Mouse (Mus musculus): ENCODE measurements around the gene Rpgr.

DNA sequence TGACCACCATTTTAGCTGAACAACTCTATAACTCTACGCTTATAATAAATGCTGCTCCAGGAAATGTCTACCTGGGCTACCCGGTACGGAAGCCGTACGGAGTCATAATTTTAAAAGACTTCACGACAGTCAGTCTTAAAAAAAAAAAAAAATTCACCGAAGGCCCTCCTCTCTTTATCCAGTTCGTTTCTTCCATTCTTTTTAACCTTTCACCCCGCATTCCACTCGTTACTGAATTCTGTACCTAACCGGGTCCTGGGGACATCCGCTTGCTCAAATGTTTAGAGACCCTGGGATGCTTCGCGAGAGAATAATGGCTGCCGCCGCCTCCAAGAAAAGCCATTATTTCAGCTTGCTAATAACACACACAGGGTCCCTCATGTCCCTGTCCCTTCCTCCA, 748 bp downstream of the Rpgr start:
- TF ChIP-seq CTCF (IDR thresholded peaks at IDR 0.05; ENCODE audit: borderline replicate concordance, insufficient read depth, low read depth, low read length) (no peak), POLR2A (IDR thresholded peaks at IDR 0.05; ENCODE audit: borderline replicate concordance, insufficient read depth, low read length) (no peak)
